Mouse (Mus musculus): Measurements from ENCODE around the gene Olfr631.
"Not testable (repeated sequence)": the region's sequence is repeated elsewhere in the genome, so short reads cannot be mapped to it uniquely, and the experiment has no call there.

Olfr631 gene

DNA sequence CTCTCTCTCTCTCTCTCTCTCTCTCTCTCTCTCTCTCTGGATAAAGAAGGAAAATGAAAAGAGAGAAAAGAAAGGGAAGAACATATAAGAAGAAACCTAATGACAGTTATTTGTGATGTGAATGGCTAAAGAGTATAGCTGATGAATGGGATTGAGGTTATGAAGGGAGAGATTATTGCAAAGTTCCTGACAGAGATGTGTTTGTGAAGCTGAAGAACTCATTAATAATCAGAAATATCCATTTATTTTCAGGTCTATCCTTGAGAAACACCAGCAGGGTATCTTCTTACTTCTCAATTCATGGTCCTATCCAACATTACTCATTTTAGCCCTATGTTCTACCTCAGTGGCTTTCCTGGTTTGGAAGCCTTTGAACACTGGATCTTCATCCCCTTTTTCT is at the start of gene Olfr631:
Gene Olfr631 (plus strand): TSS at position 301 of the 400 bp plus-strand sequence.
- DNase-seq (ENCODE audit: low read depth), result no peak

GRCm38 (mm10) chr7:103886152-103886551 is 42.5 kb upstream of the Olfr631 start, which contains the start of gene Olfr66:
Gene Olfr66, minus strand, starts transcription at chr7:103886252.
- DNase-seq (ENCODE audit: low read depth), result no peak

DNA sequence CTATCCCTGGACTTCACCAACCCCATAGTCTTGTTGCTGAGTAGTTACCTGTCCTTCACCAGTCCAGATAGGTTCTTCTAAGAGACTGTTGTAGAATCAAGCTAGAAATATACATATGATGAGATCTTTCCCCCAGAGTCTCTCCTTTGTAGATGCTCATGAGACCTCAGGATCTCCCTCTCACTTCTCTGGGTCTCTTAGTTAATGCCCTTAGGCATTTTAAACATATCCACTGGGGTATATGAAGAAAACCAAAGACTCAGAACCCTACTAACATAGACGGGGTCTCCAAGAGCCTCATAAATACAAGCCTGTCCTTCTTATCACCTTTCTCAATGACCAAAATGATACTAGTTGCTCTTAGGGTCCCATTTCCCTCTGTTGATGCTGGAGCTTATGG is 34.2 kb upstream of the Olfr631 start, which contains the start of gene Olfr64:
Gene Olfr64 (minus strand): TSS at position 101 of the 400 bp plus-strand sequence.
- DNase-seq (ENCODE audit: low read depth), result no peak

DNA sequence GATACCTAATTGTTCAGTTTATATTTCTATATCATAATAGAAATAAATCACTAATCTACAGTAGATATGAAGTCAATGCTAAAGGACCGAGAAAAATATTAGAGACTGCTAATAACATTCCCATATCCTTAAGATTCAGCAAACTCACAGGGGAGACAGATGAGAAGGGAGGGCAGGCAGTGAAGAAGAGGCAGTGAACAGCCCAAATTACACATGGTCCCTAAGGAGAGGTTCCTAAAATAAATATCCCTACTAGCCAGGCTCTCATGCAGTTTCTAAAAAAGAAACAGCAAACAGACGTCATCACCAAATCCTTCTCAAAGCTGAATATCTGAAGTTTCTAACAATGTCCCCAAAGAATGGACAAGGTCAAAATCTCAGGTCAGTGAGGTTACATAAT is 25.4 kb upstream of the Olfr631 start, which contains the start of gene Olfr65:
Gene Olfr65 (plus strand): TSS at position 301 of the 400 bp plus-strand sequence.
- DNase-seq (ENCODE audit: low read depth), result no peak

DNA sequence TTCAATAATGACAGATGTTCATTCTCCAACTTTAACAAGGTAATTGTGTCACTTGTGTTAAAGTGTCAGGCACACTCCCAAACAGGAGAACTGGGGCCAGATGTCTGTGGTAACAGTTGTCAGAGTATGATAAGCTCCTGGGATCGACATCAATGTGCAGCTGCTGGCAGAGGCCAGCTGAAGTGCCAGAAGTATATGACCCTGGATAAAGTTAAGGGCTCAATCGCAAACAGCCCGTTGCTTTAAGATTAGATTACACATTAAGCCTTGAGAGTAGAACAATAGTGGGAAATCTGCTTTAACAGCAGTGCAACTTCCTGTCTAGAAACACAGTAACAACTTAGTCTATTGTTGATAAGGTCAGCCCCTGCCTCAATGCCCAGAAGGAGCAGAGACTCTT is 18.6 kb upstream of the Olfr631 start:
- no peak for DNase-seq (ENCODE audit: low read depth)

DNA sequence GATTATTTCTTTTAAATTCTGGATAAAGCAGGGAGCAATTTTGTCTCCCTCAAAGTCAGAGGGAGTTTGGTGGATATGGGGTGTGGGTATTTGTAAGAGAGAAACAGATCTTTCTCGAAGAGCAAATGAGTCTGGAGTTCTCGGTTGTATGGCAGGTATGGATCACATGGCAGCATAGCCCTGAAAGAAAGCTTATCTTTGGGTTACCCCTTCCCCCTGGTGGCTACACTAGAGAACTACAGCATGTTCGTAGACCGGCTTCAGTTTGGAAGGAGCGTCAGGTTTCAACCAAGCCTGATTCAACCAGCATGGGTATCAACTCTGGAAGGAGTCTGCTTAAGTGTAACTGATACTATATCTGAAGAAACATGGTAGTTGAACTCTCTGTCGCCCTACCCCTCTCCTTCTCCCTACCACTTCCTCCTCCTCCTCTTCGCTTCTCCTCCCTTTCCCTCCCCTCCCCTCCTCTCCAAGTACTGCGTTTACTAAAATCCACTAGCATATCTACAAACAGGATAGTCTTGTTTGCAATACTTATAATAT is 15.6 kb upstream of the Olfr631 start:
- DNase-seq (ENCODE audit: low read depth), result no peak

DNA sequence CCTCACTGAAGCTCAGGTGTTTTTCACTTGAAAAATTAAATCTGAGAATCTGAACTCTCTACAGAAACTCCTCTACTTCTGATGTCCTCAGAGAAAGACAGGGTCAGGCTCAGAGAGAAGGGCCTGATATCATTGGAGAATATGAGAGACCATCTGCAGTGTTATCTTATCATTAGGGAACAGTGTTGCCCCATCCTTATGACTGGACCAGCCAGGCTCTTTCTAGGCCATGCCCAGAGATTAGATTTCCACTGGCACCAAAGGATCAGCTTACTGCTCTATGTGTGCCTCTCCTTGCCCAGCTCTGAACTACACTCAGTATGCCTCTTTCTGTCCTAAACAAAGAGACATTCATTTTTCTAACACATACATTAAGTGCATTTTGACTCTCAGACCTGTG is 13.3 kb upstream of the Olfr631 start:
- no peak for DNase-seq (ENCODE audit: low read depth)

GRCm38 (mm10) chr7:103934264-103934663 is 5.6 kb downstream of the Olfr631 start, which contains the start of gene Olfr632:
Gene Olfr632, plus strand, starts transcription at chr7:103934347.
- DNase-seq (ENCODE audit: low read depth), result no peak

DNA sequence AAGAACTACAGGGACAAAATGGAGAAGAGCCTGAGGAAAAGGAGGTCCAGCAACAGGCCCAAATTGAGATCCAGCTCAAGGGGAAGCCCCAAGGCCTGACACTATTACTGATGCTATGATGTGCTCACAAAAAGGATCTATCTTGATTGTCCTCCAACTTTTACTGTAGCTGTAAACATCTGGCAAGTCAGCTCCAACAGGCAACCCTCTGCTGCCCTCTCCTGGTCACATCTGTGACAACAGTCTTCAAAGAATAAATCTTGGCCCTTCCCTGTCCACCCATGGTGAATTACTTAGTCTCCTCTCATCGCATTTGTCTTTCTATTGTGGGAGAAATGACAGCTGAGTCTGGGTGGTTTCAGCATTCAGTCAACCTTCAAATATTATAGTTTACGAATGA is 14.1 kb downstream of the Olfr631 start:
- DNase-seq (ENCODE audit: low read depth), result peak; percentile 2

DNA sequence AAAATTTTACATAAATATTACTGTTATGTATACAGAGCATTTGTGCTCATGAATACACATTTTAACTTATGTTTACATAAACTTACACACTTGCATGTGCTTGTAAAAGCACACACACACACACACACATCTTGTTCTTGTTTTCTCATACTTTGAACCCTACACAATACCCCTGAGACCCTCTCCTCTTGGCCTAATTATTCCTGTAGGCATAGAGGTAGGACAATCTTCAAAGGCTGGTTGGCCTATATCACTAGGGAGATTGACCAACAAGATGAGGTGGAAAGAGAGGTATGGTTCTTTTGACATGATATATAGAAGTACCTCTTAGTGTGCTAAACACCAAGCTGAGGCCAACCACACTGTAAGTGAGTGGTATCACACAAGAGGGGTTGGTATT is 15.5 kb downstream of the Olfr631 start, which contains the start of gene Olfr633:
Gene Olfr633 (plus strand): TSS at position 301 of the 400 bp plus-strand sequence.
- DNase-seq (ENCODE audit: low read depth), result no peak

GRCm38 (mm10) chr7:103966873-103967272 is 38.2 kb downstream of the Olfr631 start:
- not testable (repeated sequence) for DNase-seq (ENCODE audit: low read depth)

DNA sequence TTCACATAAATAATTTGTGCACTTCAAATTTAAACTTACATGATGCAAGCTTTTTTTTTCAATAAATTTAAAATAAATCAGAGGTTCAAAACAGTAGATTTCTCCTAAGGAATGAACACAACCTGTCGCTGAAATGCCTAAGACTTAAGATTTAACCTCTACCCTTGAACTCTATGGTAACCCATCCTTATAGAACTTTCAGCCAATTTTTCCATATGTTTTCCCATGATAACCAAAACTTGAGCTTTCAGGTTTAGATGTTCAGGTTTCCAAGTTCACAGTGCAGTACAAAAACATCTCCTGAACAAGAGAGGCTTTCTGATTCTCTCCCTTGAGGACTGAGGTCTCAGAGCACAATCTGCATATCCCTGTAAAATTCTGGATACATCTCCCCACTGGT is 42.2 kb downstream of the Olfr631 start, which contains the start of gene Olfr635:
Gene Olfr635 (plus strand): TSS at position 301 of the 400 bp plus-strand sequence.
- no peak for DNase-seq (ENCODE audit: low read depth)

DNA sequence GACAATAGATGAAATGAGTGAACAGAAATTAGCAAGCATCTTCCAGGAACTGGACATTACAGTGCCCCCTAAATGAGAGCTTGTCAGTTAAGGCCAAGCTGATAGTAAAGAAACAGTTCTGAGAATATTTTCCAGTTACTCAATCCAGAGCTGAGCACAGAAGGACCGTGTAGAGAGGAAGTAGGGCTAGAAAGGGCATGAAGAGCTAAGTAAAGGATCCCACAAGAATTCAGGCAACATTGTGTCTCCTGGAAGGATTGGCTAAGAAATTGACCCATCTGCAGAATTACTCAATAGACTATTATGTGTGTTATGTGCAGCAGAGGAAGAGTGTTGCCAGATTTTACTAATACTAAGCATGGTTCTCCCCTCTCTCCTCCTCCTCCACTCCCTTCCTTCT is 43.2 kb downstream of the Olfr631 start:
- no peak for DNase-seq (ENCODE audit: low read depth)
